Mouse (Mus musculus): ENCODE results near the gene Xpo6.

DNA sequence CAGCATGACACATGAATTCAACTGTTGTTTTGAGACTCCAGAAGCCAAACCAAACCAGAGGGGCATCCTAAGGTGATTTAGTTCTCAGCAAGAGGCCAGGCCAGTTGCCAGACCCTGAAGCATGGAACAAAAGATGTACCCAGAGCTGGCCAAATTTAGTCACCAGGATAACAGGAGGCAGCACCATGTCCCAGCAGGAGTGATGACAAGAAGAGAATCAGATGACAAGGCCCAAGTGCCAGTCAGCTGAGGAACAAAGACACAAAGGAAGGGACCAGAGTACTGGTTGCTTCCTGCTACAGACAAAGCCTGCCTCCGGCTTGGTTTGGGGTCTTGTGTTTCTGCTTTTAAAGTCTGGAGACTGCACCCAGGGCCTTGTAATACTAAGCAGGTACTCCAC is 16.6 kb upstream of the Xpo6 start:
- TF ChIP-seq MAFK (IDR thresholded peaks at IDR 0.05; ENCODE audit: insufficient read depth, low read depth, low read length) (no peak), ZC3H11A (IDR thresholded peaks at IDR 0.05; ENCODE audit: borderline replicate concordance, low read depth, low read length) (no peak), HCFC1 (IDR thresholded peaks at IDR 0.05; ENCODE audit: borderline replicate concordance, insufficient read depth, low read length) (no peak)
